Mouse (Mus musculus) cerebellum, adult (tissue): ENCODE results near the gene Olfr412.
A peak's percentile ranks its signal among the peaks of the same experiment; 100 is the strongest.

Experiments
- ATAC-seq: cut with Nextera tagmentation; 2 replicates; pipeline ENCODE4 v1.9.2; 2017; ENCODE audit warnings: mild to moderate bottlenecking, moderate library complexity, mixed read lengths; ENCODE audit not compliant: insufficient number of reproducible peaks, low FRiP score, low TSS enrichment

The Olfr412 gene

GRCm38 (mm10) chr11:74361769-74362168 is at the start of gene Olfr412:
TSS of gene Olfr412 (plus strand) at chr11:74362069.
- ATAC-seq = no peak

GRCm38 (mm10) chr11:74326044-74326443 is 35.8 kb upstream of the Olfr412 start:
- ATAC-seq = no peak

GRCm38 (mm10) chr11:74328781-74329180 is 33.1 kb upstream of the Olfr412 start:
- no peak for ATAC-seq

- no peak for ATAC-seq
Measured at GRCm38 (mm10) chr11:74337931-74338330, 23.9 kb upstream of the Olfr412 start, which contains the start of gene Olfr410. TSS of gene Olfr410 (minus strand) at chr11:74338031.

GRCm38 (mm10) chr11:74352550-74352949 is 9.3 kb upstream of the Olfr412 start, which contains the start of gene Olfr411:
TSS of gene Olfr411 (minus strand) at chr11:74352650.
- no peak for ATAC-seq

GRCm38 (mm10) chr11:74371393-74372100 is 9.7 kb downstream of the Olfr412 start:
- peak; percentile 56; the same call in 1 of the 2 replicates for ATAC-seq

- no peak for ATAC-seq
Measured at GRCm38 (mm10) chr11:74376847-74377246, 15.0 kb downstream of the Olfr412 start.

GRCm38 (mm10) chr11:74379166-74379873 is 17.5 kb downstream of the Olfr412 start:
- ATAC-seq = no peak

GRCm38 (mm10) chr11:74385674-74386073 is 23.8 kb downstream of the Olfr412 start:
- ATAC-seq = no peak

- ATAC-seq = no peak
Measured at GRCm38 (mm10) chr11:74387203-74387602, 25.3 kb downstream of the Olfr412 start.

GRCm38 (mm10) chr11:74391899-74392298 is 30.0 kb downstream of the Olfr412 start:
- no peak for ATAC-seq

GRCm38 (mm10) chr11:74392903-74393302 is 31.0 kb downstream of the Olfr412 start:
- no peak for ATAC-seq

- no peak for ATAC-seq
Measured at GRCm38 (mm10) chr11:74393489-74393888, 31.6 kb downstream of the Olfr412 start.

GRCm38 (mm10) chr11:74395583-74395982 is 33.7 kb downstream of the Olfr412 start:
- no peak for ATAC-seq

GRCm38 (mm10) chr11:74402126-74402525 is 40.3 kb downstream of the Olfr412 start:
- no peak for ATAC-seq

GRCm38 (mm10) chr11:74404216-74404615 is 42.3 kb downstream of the Olfr412 start:
- ATAC-seq = no peak

GRCm38 (mm10) chr11:74405201-74405600 is 43.3 kb downstream of the Olfr412 start:
- no peak for ATAC-seq

GRCm38 (mm10) chr11:74408587-74409446 is 46.9 kb downstream of the Olfr412 start:
- ATAC-seq = 0 out of 2 replicates have a peak, but pooled peaks have one; percentile 53

- ATAC-seq = no peak
Measured at GRCm38 (mm10) chr11:74409447-74409754, 47.5 kb downstream of the Olfr412 start.

- ATAC-seq = no peak
Measured at GRCm38 (mm10) chr11:74409757-74410174, 47.9 kb downstream of the Olfr412 start.

GRCm38 (mm10) chr11:74411943-74412342 is 50.1 kb downstream of the Olfr412 start:
- no peak for ATAC-seq
